Mouse (Mus musculus): ENCODE results near the gene Tcf23. TPM values are rescaled to one million over a fixed set of nuclear protein-coding genes. Genes with fewer than 3 reads are reported as not detected.
A peak's percentile ranks its signal among the peaks of the same experiment; 100 is the strongest.

Gene Tcf23
- total RNA-seq, 2 experiments from 2014 or later: 0.08 TPM; not detected in 1

GRCm38 (mm10) chr5:30948620-30949019 lies 19.8 kb upstream of the Tcf23 start:
- intact Hi-C loops (cut with DNase I): no loop called here
- DNase-seq: no peak

- intact Hi-C loops (cut with DNase I): no loop called here
Observed at GRCm38 (mm10) chr5:30949654-30950326, 18.7 kb upstream of the Tcf23 start.

GRCm38 (mm10) chr5:30950451-30950850 lies 18.0 kb upstream of the Tcf23 start:
- intact Hi-C loops (cut with DNase I): no loop called here

More at GRCm38 (mm10) chr5:30949654-30950326, 18.7 kb upstream of the Tcf23 start:
- peak; percentile 95 for DNase-seq

GRCm38 (mm10) chr5:30950922-30951321 lies 17.5 kb upstream of the Tcf23 start:
- no peak for DNase-seq
- intact Hi-C loops (cut with DNase I): no loop called here

More at GRCm38 (mm10) chr5:30950451-30950850, 18.0 kb upstream of the Tcf23 start:
- peak; percentile 34 for DNase-seq

- no peak for DNase-seq
- intact Hi-C loops (cut with DNase I): no loop called here
Observed at GRCm38 (mm10) chr5:30951706-30952105, 16.8 kb upstream of the Tcf23 start.

GRCm38 (mm10) chr5:30952551-30952950 lies 15.9 kb upstream of the Tcf23 start:
- intact Hi-C loops (cut with DNase I): no loop called here
- DNase-seq: no peak

GRCm38 (mm10) chr5:30954065-30954464 lies 14.4 kb upstream of the Tcf23 start:
- no peak for DNase-seq
- intact Hi-C loops (cut with DNase I): no loop called here

GRCm38 (mm10) chr5:30954556-30954955 lies 13.9 kb upstream of the Tcf23 start:
- no peak for DNase-seq
- intact Hi-C loops (cut with DNase I): no loop called here

GRCm38 (mm10) chr5:30955751-30956150 lies 12.7 kb upstream of the Tcf23 start:
- intact Hi-C loops (cut with DNase I): no loop called here

GRCm38 (mm10) chr5:30957891-30958290 lies 10.6 kb upstream of the Tcf23 start:
- intact Hi-C loops (cut with DNase I): no loop called here
- no peak for DNase-seq

More at GRCm38 (mm10) chr5:30955751-30956150, 12.7 kb upstream of the Tcf23 start:
- no peak for DNase-seq

- intact Hi-C loops (cut with DNase I): no loop called here
- no peak for DNase-seq
Observed at GRCm38 (mm10) chr5:30959198-30959854, 9.1 kb upstream of the Tcf23 start.

- DNase-seq: peak; percentile 99
- intact Hi-C loops (cut with DNase I): no loop called here
Observed at GRCm38 (mm10) chr5:30959966-30960501, 8.4 kb upstream of the Tcf23 start, which contains the start of gene Preb. Gene Preb, minus strand, starts transcription at chr5:30960361.

- DNase-seq: no peak
- intact Hi-C loops (cut with DNase I): no loop called here
Observed at GRCm38 (mm10) chr5:30960814-30961213, 7.6 kb upstream of the Tcf23 start.

- DNase-seq: no peak
- intact Hi-C loops (cut with DNase I): no loop called here
Observed at GRCm38 (mm10) chr5:30961545-30962505, 6.6 kb upstream of the Tcf23 start.

GRCm38 (mm10) chr5:30963916-30964315 lies 4.5 kb upstream of the Tcf23 start:
- intact Hi-C loops (cut with DNase I): no loop called here
- DNase-seq: no peak

- intact Hi-C loops (cut with DNase I): no loop called here
- no peak for DNase-seq
Observed at GRCm38 (mm10) chr5:30966189-30966588, 2.3 kb upstream of the Tcf23 start.

- DNase-seq: no peak
- intact Hi-C loops (cut with DNase I): no loop called here
Observed at GRCm38 (mm10) chr5:30969440-30969839, 978 bp downstream of the Tcf23 start.

GRCm38 (mm10) chr5:30974870-30975656 lies 6.6 kb downstream of the Tcf23 start:
- DNase-seq: peak; percentile 37
- intact Hi-C loops (cut with DNase I): no loop called here

- intact Hi-C loops (cut with DNase I): no loop called here
- no peak for DNase-seq
Observed at GRCm38 (mm10) chr5:30982357-30982756, 13.9 kb downstream of the Tcf23 start.
